Mouse (Mus musculus): ENCODE data around the gene Tubal3.

The Tubal3 gene

GRCm38 (mm10) chr13:3924483-3924882, 6.4 kb downstream of the Tubal3 start:
- no peak for DNase-seq (ENCODE audit: low read depth, low spot score)

- no peak for DNase-seq (ENCODE audit: low read depth, low spot score)
These were observed 7.6 kb downstream of the Tubal3 start for GRCm38 (mm10) chr13:3925632-3926031.

- DNase-seq (ENCODE audit: low read depth, low spot score) = no peak
These were observed 8.0 kb downstream of the Tubal3 start for GRCm38 (mm10) chr13:3926046-3926445.

GRCm38 (mm10) chr13:3944699-3945098, 26.6 kb downstream of the Tubal3 start:
- no peak for DNase-seq (ENCODE audit: low read depth, low spot score)

DNA sequence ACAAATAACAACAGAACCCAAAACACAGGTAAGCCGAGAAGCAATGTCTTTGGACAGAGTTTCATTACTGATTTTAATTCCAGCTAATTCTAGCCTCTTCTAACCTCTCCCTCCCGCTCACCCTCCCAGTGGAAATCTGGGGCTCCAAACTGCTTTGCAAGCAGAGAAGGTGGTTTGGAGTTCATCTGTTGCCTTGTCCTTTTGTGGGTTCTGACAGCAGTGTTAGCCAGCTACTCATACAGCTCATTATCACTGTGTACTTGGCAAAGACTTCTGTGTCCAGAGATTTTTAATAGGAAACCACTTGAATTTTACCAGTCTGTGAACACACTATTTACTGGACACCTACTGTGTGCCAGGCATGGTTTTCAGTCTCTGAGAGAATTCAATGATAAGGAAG, 27.2 kb downstream of the Tubal3 start, which contains the start of gene Ucn3:
Ucn3 (minus strand) TSS at position 101 of the 400 bp plus-strand sequence.
- DNase-seq (ENCODE audit: low read depth, low spot score) = no peak

- no peak for DNase-seq (ENCODE audit: low read depth, low spot score)
These were observed 29.2 kb downstream of the Tubal3 start for GRCm38 (mm10) chr13:3947267-3947666.

- DNase-seq (ENCODE audit: low read depth, low spot score) = no peak
These were observed 31.4 kb downstream of the Tubal3 start for GRCm38 (mm10) chr13:3949477-3949876.

DNA sequence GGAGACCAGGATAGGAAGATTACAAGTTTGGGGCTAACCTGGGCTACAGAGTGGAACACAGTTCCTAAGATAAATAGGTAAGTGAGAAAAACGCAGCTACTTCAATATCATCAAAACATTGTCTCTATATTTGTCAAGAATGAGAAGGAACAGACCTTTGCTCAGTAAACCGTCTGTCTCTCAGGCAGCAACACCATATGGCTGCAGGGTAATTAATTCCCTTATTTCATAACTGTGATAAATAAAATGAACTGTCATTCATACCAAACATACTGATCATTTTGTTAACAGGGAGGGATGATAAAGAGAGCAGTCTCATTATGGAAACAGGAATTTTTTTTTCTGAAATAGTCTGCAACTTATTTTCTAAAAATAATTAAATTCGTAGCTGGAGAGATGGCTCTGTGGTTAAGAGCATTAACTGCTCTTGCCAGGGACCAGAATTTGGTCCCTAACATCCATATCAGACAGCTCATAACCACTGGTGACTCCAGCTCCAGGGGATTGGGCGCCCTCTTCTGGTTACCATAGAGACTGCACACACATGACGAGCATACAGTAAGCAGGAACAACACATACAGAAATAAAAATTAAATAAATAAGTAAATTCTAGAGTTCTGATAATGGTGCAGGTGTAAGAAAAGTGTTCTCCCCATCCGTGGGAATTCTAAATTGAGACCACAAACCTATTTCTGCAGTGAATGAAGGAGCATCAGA, 33.3 kb downstream of the Tubal3 start:
- DNase-seq (ENCODE audit: low read depth, low spot score) = no peak

GRCm38 (mm10) chr13:3968849-3969248, 50.8 kb downstream of the Tubal3 start:
- no peak for DNase-seq (ENCODE audit: low read depth, low spot score)
